In the genomic region with DNA sequence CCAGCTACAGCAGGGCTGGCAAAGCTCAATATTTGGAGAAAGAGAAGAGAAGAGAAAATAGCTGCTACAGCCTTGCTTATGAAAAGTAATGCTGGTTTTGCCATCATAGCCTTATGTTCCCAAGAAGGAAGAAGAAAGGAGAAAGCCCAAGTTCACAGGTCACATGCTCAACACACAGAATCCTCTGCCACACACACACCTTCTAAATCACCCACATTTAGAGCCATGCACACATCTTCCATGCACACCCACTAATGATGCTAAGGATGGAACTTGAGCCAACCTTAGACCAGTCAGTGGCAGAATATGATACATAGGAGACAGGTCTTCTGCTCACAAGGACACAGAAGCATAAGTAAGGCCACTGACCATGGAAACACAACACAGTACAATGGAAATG, we compare ENCODE assay signal across 31 mouse cellular contexts. TPM values are rescaled to one million over a fixed set of nuclear protein-coding genes. Genes with fewer than 3 reads are reported as not detected.
"Had no signal": no experiment of that assay in that cellular context is flagged by ENCODE, and none has a peak within 500 bp of the region (broad histone marks: within the 10 kb centered on the region; RNA-seq: fewer than 3 reads in every experiment).

No protein-coding gene starts in this region.

- H3K9me3 ChIP-seq: limb, embryonic 10.5 days; limb, embryonic 12.5 days; limb, embryonic 13.5 days; limb, embryonic 15.5 days; liver, embryonic 12.5 days; liver, embryonic 13.5 days; liver, embryonic 15.5 days; lung, embryonic 15.5 days; megakaryocyte, embryonic 14.5 days; midbrain, embryonic 10.5 days; midbrain, embryonic 12.5 days; midbrain, embryonic 13.5 days; midbrain, embryonic 15.5 days; neural tube, embryonic 12.5 days had no signal

- H3K4me3 ChIP-seq: limb, embryonic 10.5 days; limb, embryonic 12.5 days; limb, embryonic 13.5 days; limb, embryonic 15.5 days; liver, embryonic 12.5 days; liver, embryonic 13.5 days; liver, embryonic 15.5 days; lung, embryonic 15.5 days; megakaryocyte, embryonic 14.5 days; midbrain, embryonic 10.5 days; midbrain, embryonic 12.5 days; midbrain, embryonic 13.5 days; midbrain, embryonic 15.5 days; neural tube, embryonic 12.5 days had no signal

- ATAC-seq: liver, embryonic 12.5 days; liver, postnatal 0 days; lung, postnatal 0 days; midbrain, embryonic 13.5 days; midbrain, embryonic 15.5 days; midbrain, embryonic 16.5 days had no signal

- H3K36me3 ChIP-seq: limb, embryonic 10.5 days; limb, embryonic 12.5 days; limb, embryonic 13.5 days; limb, embryonic 15.5 days; liver, embryonic 12.5 days; liver, embryonic 13.5 days; liver, embryonic 15.5 days; lung, embryonic 15.5 days; midbrain, embryonic 10.5 days; midbrain, embryonic 12.5 days; midbrain, embryonic 13.5 days; midbrain, embryonic 15.5 days; neural tube, embryonic 12.5 days had no signal

- H3K27me3 ChIP-seq: limb, embryonic 12.5 days; limb, embryonic 13.5 days; limb, embryonic 15.5 days; liver, embryonic 12.5 days; liver, embryonic 13.5 days; liver, embryonic 15.5 days; lung, embryonic 15.5 days; megakaryocyte, embryonic 14.5 days; midbrain, embryonic 12.5 days; midbrain, embryonic 13.5 days; midbrain, embryonic 15.5 days; neural tube, embryonic 12.5 days had no signal

- H3K4me2 ChIP-seq: limb, embryonic 12.5 days; limb, embryonic 13.5 days; limb, embryonic 15.5 days; liver, embryonic 11.5 days; liver, embryonic 12.5 days; liver, embryonic 13.5 days; liver, embryonic 15.5 days; lung, embryonic 14.5 days; lung, embryonic 15.5 days; midbrain, embryonic 11.5 days; midbrain, embryonic 12.5 days; midbrain, embryonic 13.5 days; midbrain, embryonic 15.5 days; neural tube, embryonic 12.5 days had no signal

- H3K9ac ChIP-seq: limb, embryonic 12.5 days; limb, embryonic 13.5 days; limb, embryonic 15.5 days; liver, embryonic 12.5 days; liver, embryonic 13.5 days; liver, embryonic 14.5 days; liver, embryonic 15.5 days; liver, postnatal 0 days; lung, embryonic 14.5 days; lung, embryonic 15.5 days; midbrain, embryonic 12.5 days; midbrain, embryonic 13.5 days; midbrain, embryonic 15.5 days; neural tube, embryonic 12.5 days had no signal

- H3K4me1 ChIP-seq: limb, embryonic 10.5 days; limb, embryonic 12.5 days; limb, embryonic 13.5 days; limb, embryonic 15.5 days; liver, embryonic 12.5 days; liver, embryonic 13.5 days; liver, embryonic 15.5 days; lung, embryonic 15.5 days; megakaryocyte, embryonic 14.5 days; midbrain, embryonic 15.5 days had no signal

- H3K27ac ChIP-seq: limb, embryonic 10.5 days; limb, embryonic 12.5 days; limb, embryonic 13.5 days; limb, embryonic 15.5 days; liver, embryonic 12.5 days; liver, embryonic 13.5 days; liver, embryonic 14.5 days; liver, embryonic 15.5 days; lung, embryonic 15.5 days; macrophage; midbrain, embryonic 10.5 days; midbrain, embryonic 12.5 days; midbrain, embryonic 13.5 days; midbrain, embryonic 15.5 days; neural tube, embryonic 12.5 days had no signal

RNA-seq across cellular contexts. Expression of a gene that starts 47.9 kb away (rescaled TPM):
- polyA plus RNA-seq: limb, embryonic 10.5 days; limb, embryonic 11.5 days; limb, embryonic 12.5 days; limb, embryonic 13.5 days; limb, embryonic 14.5 days; limb, embryonic 15.5 days; liver, adult 2 months; liver, embryonic 11.5 days; liver, embryonic 12.5 days; liver, embryonic 13.5 days; liver, embryonic 14.5 days; liver, embryonic 15.5 days; liver, embryonic 16.5 days; liver, postnatal 0 days; lung, adult 2 months; lung, embryonic 14.5 days; lung, embryonic 15.5 days; lung, embryonic 16.5 days; lung, postnatal 0 days; macrophage; midbrain, embryonic 10.5 days; midbrain, embryonic 11.5 days; midbrain, embryonic 12.5 days; midbrain, embryonic 13.5 days; midbrain, embryonic 14.5 days; midbrain, embryonic 15.5 days; midbrain, embryonic 16.5 days; midbrain, postnatal 0 days; neural tube, embryonic 11.5 days; neural tube, embryonic 12.5 days had no signal
